ENCODE assay signal across 28 mouse cellular contexts in genomic region chr10:102191646-102192045, GRCm38 (mm10).
"Had no signal": no experiment of that assay in that cellular context is flagged by ENCODE, and none has a peak within 500 bp of the region (broad histone marks: within the 10 kb centered on the region; RNA-seq: fewer than 3 reads in every experiment).

No protein-coding gene starts in this region.

- H3K36me3 ChIP-seq: embryonic facial prominence, embryonic 10.5 days; embryonic facial prominence, embryonic 12.5 days; embryonic facial prominence, embryonic 13.5 days; embryonic facial prominence, embryonic 15.5 days; forebrain, embryonic 10.5 days; forebrain, embryonic 12.5 days; forebrain, embryonic 15.5 days had no signal

- H3K4me2 ChIP-seq: embryonic facial prominence, embryonic 12.5 days; embryonic facial prominence, embryonic 13.5 days; embryonic facial prominence, embryonic 15.5 days; forebrain, embryonic 12.5 days; forebrain, embryonic 13.5 days; forebrain, embryonic 15.5 days had no signal

- H3K4me3 ChIP-seq: embryonic facial prominence, embryonic 10.5 days; embryonic facial prominence, embryonic 12.5 days; embryonic facial prominence, embryonic 13.5 days; embryonic facial prominence, embryonic 15.5 days; erythroblast, embryonic 14.5 days; forebrain, embryonic 10.5 days; forebrain, embryonic 12.5 days; forebrain, embryonic 13.5 days; forebrain, embryonic 15.5 days; gastrocnemius, adult 2 months; heart, adult 2 months had no signal

- H3K27me3 ChIP-seq: embryonic facial prominence, embryonic 12.5 days; embryonic facial prominence, embryonic 13.5 days; embryonic facial prominence, embryonic 15.5 days; forebrain, embryonic 12.5 days; forebrain, embryonic 13.5 days; forebrain, embryonic 15.5 days had no signal

- H3K27ac ChIP-seq: embryonic facial prominence, embryonic 10.5 days; embryonic facial prominence, embryonic 12.5 days; embryonic facial prominence, embryonic 13.5 days; embryonic facial prominence, embryonic 15.5 days; forebrain, embryonic 10.5 days; forebrain, embryonic 12.5 days; forebrain, embryonic 13.5 days; forebrain, embryonic 15.5 days; gastrocnemius, adult 2 months; heart, adult 2 months had no signal

- DNase-seq: cerebellum, adult 8-10 months; cerebellum, adult 9-10 months; cerebellum, adult 9-11 months; cerebellum, postnatal 10 days; cerebellum, postnatal 14 days; cerebellum, postnatal 25 days; cerebellum, postnatal 36 days; embryo, embryonic 11 days; forebrain, postnatal 0 days; gastrocnemius, adult 2 months; gastrocnemius, postnatal 10 days; gastrocnemius, postnatal 14 days; gastrocnemius, postnatal 25 days; gastrocnemius, postnatal 36 days; heart, adult 11 months; heart, adult 18-20 months; heart, adult 2 months had no signal

- ATAC-seq: forebrain, embryonic 13.5 days; forebrain, embryonic 14.5 days; forebrain, embryonic 15.5 days; forebrain, embryonic 16.5 days; forebrain, postnatal 0 days had no signal

- H3K4me1 ChIP-seq: embryonic facial prominence, embryonic 10.5 days; embryonic facial prominence, embryonic 12.5 days; embryonic facial prominence, embryonic 13.5 days; embryonic facial prominence, embryonic 15.5 days; forebrain, embryonic 10.5 days; forebrain, embryonic 12.5 days; forebrain, embryonic 13.5 days; forebrain, embryonic 15.5 days had no signal

- H3K9me3 ChIP-seq: embryonic facial prominence, embryonic 10.5 days; embryonic facial prominence, embryonic 12.5 days; embryonic facial prominence, embryonic 13.5 days; embryonic facial prominence, embryonic 15.5 days; forebrain, embryonic 10.5 days; forebrain, embryonic 12.5 days; forebrain, embryonic 13.5 days; forebrain, embryonic 15.5 days had no signal

- H3K9ac ChIP-seq: embryonic facial prominence, embryonic 12.5 days; embryonic facial prominence, embryonic 13.5 days; embryonic facial prominence, embryonic 15.5 days; forebrain, embryonic 12.5 days; forebrain, embryonic 13.5 days; forebrain, embryonic 15.5 days; forebrain, postnatal 0 days had no signal
